Comparison of ENCODE assay signal across 28 mouse cellular contexts in genomic region chr4:139960724-139961315, GRCm38 (mm10). TPM values are rescaled to one million over a fixed set of nuclear protein-coding genes. Genes with fewer than 3 reads are reported as not detected.
DNase-seq lines count a peak whose midpoint lies in the region; ATAC-seq and TF ChIP-seq lines count a peak whose summit lies in the region.
"Had no signal": no experiment of that assay in that cellular context is flagged by ENCODE, and none has a peak within 500 bp of the region (broad histone marks: within the 10 kb centered on the region; RNA-seq: fewer than 3 reads in every experiment).

No protein-coding gene starts in this region.

- 95% methylated on average over 10 of the region's 10 CpGs for WGBS in hindbrain, embryonic 10.5 days
- WGBS in hindbrain, embryonic 11.5 days = 91% methylated on average over 10 of the region's 10 CpGs
- 52% methylated on average over 10 of the region's 10 CpGs for WGBS in lung, embryonic 14.5 days
- 93% methylated on average over 10 of the region's 10 CpGs for WGBS in embryonic facial prominence, embryonic 10.5 days

- H3K27ac ChIP-seq in hindbrain, embryonic 10.5 days = peak overlapping the region; percentile 59; the same call in 1 of the 2 replicates
- H3K27ac ChIP-seq in hindbrain, embryonic 11.5 days (ENCODE audit: low read depth, low read length) = no peak overlapping the region
- no peak overlapping the region for H3K27ac ChIP-seq in lung, embryonic 14.5 days (ENCODE audit: low read depth)
- 0 out of 2 replicates have a peak overlapping the region, but pooled peaks have one; percentile 54 for H3K27ac ChIP-seq in embryonic facial prominence, embryonic 10.5 days (replicated peaks)
- H3K27ac ChIP-seq: forebrain, embryonic 13.5 days; heart, embryonic 13.5 days; kidney, embryonic 15.5 days; neural tube, embryonic 12.5 days had no signal

- ATAC-seq in hindbrain, embryonic 11.5 days (ENCODE audit: low FRiP score) = no peak
- ATAC-seq in lung, embryonic 14.5 days (ENCODE audit: insufficient read depth) = no peak
- no peak for ATAC-seq in activated CD4-positive, CD25-positive, alpha-beta regulatory T cell, adult 4 months
- ATAC-seq: forebrain, embryonic 13.5 days; inflammation-experienced regulatory T-cells, adult 6 months had no signal

- no peak overlapping the region for H3K9ac ChIP-seq in hindbrain, embryonic 11.5 days (ENCODE audit: low read depth, low read length)
- H3K9ac ChIP-seq in lung, embryonic 14.5 days = no peak overlapping the region
- H3K9ac ChIP-seq: forebrain, embryonic 13.5 days; heart, embryonic 13.5 days; kidney, embryonic 15.5 days; neural tube, embryonic 12.5 days had no signal

- no peaks in the 10 kb centered on the region for H3K27me3 ChIP-seq in hindbrain, embryonic 10.5 days (ENCODE audit: insufficient read depth, poor library complexity, severe bottlenecking)
- no peaks in the 10 kb centered on the region for H3K27me3 ChIP-seq in hindbrain, embryonic 11.5 days (ENCODE audit: control insufficient read depth, insufficient read depth, low read length)
- no peaks in the 10 kb centered on the region for H3K27me3 ChIP-seq in lung, embryonic 14.5 days (ENCODE audit: insufficient read depth, low read length)
- peaks cover 1% of the 10 kb centered on the region; the same call in 1 of the 2 replicates for H3K27me3 ChIP-seq in embryonic facial prominence, embryonic 10.5 days (replicated peaks; ENCODE audit: low read depth, poor library complexity, severe bottlenecking)
- H3K27me3 ChIP-seq: CH12.LX; forebrain, embryonic 13.5 days; kidney, embryonic 15.5 days; neural tube, embryonic 12.5 days had no signal

- H3K4me2 ChIP-seq in hindbrain, embryonic 11.5 days (replicated peaks; ENCODE audit: low read depth, low read length) = no peak overlapping the region
- H3K4me2 ChIP-seq in lung, embryonic 14.5 days = no peak overlapping the region
- H3K4me2 ChIP-seq: forebrain, embryonic 13.5 days; heart, embryonic 13.5 days; kidney, embryonic 15.5 days; liver, embryonic 11.5 days; neural tube, embryonic 12.5 days had no signal

- TF ChIP-seq CTCF in lung, embryonic 14.5 days (IDR thresholded peaks at IDR 0.05; ENCODE audit: low read depth) = no peak

- H3K9me3 ChIP-seq in hindbrain, embryonic 10.5 days = 0 out of 2 replicates have a peak, but pooled peaks cover 2% of the 10 kb centered on the region
- no peaks in the 10 kb centered on the region for H3K9me3 ChIP-seq in hindbrain, embryonic 11.5 days (ENCODE audit: control insufficient read depth, low read length)
- no peaks in the 10 kb centered on the region for H3K9me3 ChIP-seq in lung, embryonic 14.5 days (ENCODE audit: low read depth, low read length)
- no peaks in the 10 kb centered on the region for H3K9me3 ChIP-seq in embryonic facial prominence, embryonic 10.5 days
- H3K9me3 ChIP-seq: forebrain, embryonic 13.5 days; heart, embryonic 13.5 days; kidney, embryonic 15.5 days; neural tube, embryonic 12.5 days had no signal

- peaks cover 27% of the 10 kb centered on the region for H3K4me1 ChIP-seq in hindbrain, embryonic 10.5 days (replicated peaks)
- no peaks in the 10 kb centered on the region for H3K4me1 ChIP-seq in hindbrain, embryonic 11.5 days (replicated peaks; ENCODE audit: control insufficient read depth, insufficient read depth, low read length)
- H3K4me1 ChIP-seq in lung, embryonic 14.5 days (ENCODE audit: insufficient read depth) = no peaks in the 10 kb centered on the region
- peaks cover 19% of the 10 kb centered on the region; the same call in 1 of the 2 replicates for H3K4me1 ChIP-seq in embryonic facial prominence, embryonic 10.5 days
- H3K4me1 ChIP-seq: forebrain, embryonic 13.5 days; heart, embryonic 13.5 days; neural tube, embryonic 12.5 days had no signal

- DNase-seq in adrenal gland, adult (ENCODE audit: inconsistent age in 2 of 2, low spot score in 1 of 2) = peak; percentile 31 to 67
- no peak for DNase-seq in adrenal gland, postnatal 4 days (ENCODE audit: low spot score in 2 of 2)
- no peak for DNase-seq in hindbrain, embryonic 10.5 days (ENCODE audit: low spot score)
- DNase-seq in hindbrain, embryonic 11.5 days (ENCODE audit: low spot score) = no peak
- peak; percentile 47 for DNase-seq in lung, embryonic 14.5 days
- no peak for DNase-seq in lung, postnatal 25 days (ENCODE audit: low spot score)
- no peak for DNase-seq in embryonic facial prominence, embryonic 10.5 days (ENCODE audit: low spot score)
- DNase-seq: cerebellum, adult 11 months; cerebellum, adult 9-11 months; gastrocnemius, postnatal 10 days; heart, postnatal 10 days; kidney, adult 18-20 months; lung, adult 18-20 months; lung, postnatal 10 days; right cerebral cortex, adult 18-20 months; spleen, adult 18-20 months had no signal

- H3K36me3 ChIP-seq in hindbrain, embryonic 10.5 days = no peaks in the 10 kb centered on the region
- H3K36me3 ChIP-seq in hindbrain, embryonic 11.5 days (ENCODE audit: control insufficient read depth, insufficient read depth, low read length) = no peaks in the 10 kb centered on the region
- H3K36me3 ChIP-seq in lung, embryonic 14.5 days (ENCODE audit: insufficient read depth) = no peaks in the 10 kb centered on the region
- no peaks in the 10 kb centered on the region for H3K36me3 ChIP-seq in embryonic facial prominence, embryonic 10.5 days (replicated peaks)
- H3K36me3 ChIP-seq: heart, embryonic 13.5 days; neural tube, embryonic 12.5 days had no signal

- no peak overlapping the region for H3K4me3 ChIP-seq in hindbrain, embryonic 10.5 days
- no peak overlapping the region for H3K4me3 ChIP-seq in hindbrain, embryonic 11.5 days (ENCODE audit: low read depth, low read length)
- H3K4me3 ChIP-seq in lung, embryonic 14.5 days (ENCODE audit: low read depth, low read length) = no peak overlapping the region
- no peak overlapping the region for H3K4me3 ChIP-seq in embryonic facial prominence, embryonic 10.5 days
- H3K4me3 ChIP-seq: erythroblast, embryonic 14.5 days; forebrain, embryonic 13.5 days; heart, embryonic 13.5 days; kidney, embryonic 15.5 days; myocyte; neural tube, embryonic 12.5 days had no signal

RNA-seq across cellular contexts. Expression of gene Klhdc7a, which starts 7.0 kb away (rescaled TPM):
- 1 to 10 TPM; 6.3 to 7.3 TPM for total RNA-seq in adrenal gland, postnatal 4 days (2021)
- polyA plus RNA-seq in hindbrain, embryonic 10.5 days (2016; fragmentation: Nextera tagmentation; extraction: Ambion mirVana) = 0.41 and 0.47 TPM in 2 replicates
- polyA plus RNA-seq in hindbrain, embryonic 11.5 days (2014; fragmentation: Nextera tagmentation; extraction: Ambion mirVana) = 0.29 and 0.46 TPM in 2 replicates
- polyA plus RNA-seq in lung, embryonic 14.5 days (2014; fragmentation: Nextera tagmentation; extraction: Ambion mirVana) = 0.47 and 0.53 TPM in 2 replicates
- 0.34 TPM in 2 replicates for polyA plus RNA-seq in embryonic facial prominence, embryonic 10.5 days (2016; fragmentation: Nextera tagmentation; extraction: Ambion mirVana)
- polyA plus RNA-seq in activated CD4-positive, CD25-positive, alpha-beta regulatory T cell, adult 4 months (2017; shearing (Covaris generic)) = not detected
- total RNA-seq: CH12.LX; common myeloid progenitor, adult 5-6 weeks; hematopoietic stem cell, adult 5-6 weeks had no signal
- polyA plus RNA-seq: erythroblast, embryonic 14.5 days; myocyte; neural tube, embryonic 12.5 days had no signal

Comparison
In these comparisons a context has a peak if more than half of its experiments do, and no peak if none do; other contexts are left out.
1. DNase-seq: peak in adrenal gland, adult (2 of 2) and lung, embryonic 14.5 days (single experiment); none in adrenal gland, postnatal 4 days (0 of 2), hindbrain, embryonic 10.5 days (single experiment), hindbrain, embryonic 11.5 days (single experiment), lung, postnatal 25 days (single experiment) and embryonic facial prominence, embryonic 10.5 days (single experiment).
2. H3K27ac ChIP-seq: peak in hindbrain, embryonic 10.5 days (single experiment) and embryonic facial prominence, embryonic 10.5 days (single experiment); none in hindbrain, embryonic 11.5 days (single experiment) and lung, embryonic 14.5 days (single experiment).